Mouse (Mus musculus): ENCODE results near the gene Hivep2. TPM values are rescaled to one million over a fixed set of nuclear protein-coding genes. Genes with fewer than 3 reads are reported as not detected.

Hivep2 gene
- total RNA-seq, 1 experiment from 2014 or later: 50.3 TPM

DNA sequence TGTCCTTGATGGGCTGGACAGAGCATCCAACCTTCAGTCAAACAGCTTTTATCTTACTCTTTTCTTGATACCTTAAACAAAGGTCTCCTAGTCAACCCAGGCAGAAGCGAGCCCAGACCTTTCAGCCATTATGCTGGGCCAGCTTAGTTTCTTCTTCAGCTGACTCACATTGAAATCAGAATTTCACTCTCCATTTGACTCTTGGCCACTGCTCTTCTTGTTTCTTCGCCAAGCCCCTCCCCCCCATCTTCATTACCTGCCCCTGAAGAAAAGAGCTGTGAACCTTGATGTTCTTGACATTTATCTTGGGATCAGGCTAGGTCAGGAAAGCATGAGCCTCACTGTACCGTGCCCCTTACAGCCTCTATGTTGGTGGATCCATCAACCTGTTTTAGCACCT lies 135.0 kb downstream of the Hivep2 start:
- no peak for ATAC-seq (ENCODE audit: extremely low read depth, insufficient number of reproducible peaks, low FRiP score, poor library complexity, severe bottlenecking)

- no peak for ATAC-seq (ENCODE audit: extremely low read depth, insufficient number of reproducible peaks, low FRiP score, poor library complexity, severe bottlenecking)
These were observed 136.1 kb downstream of the Hivep2 start for GRCm38 (mm10) chr10:14101966-14102365.

DNA sequence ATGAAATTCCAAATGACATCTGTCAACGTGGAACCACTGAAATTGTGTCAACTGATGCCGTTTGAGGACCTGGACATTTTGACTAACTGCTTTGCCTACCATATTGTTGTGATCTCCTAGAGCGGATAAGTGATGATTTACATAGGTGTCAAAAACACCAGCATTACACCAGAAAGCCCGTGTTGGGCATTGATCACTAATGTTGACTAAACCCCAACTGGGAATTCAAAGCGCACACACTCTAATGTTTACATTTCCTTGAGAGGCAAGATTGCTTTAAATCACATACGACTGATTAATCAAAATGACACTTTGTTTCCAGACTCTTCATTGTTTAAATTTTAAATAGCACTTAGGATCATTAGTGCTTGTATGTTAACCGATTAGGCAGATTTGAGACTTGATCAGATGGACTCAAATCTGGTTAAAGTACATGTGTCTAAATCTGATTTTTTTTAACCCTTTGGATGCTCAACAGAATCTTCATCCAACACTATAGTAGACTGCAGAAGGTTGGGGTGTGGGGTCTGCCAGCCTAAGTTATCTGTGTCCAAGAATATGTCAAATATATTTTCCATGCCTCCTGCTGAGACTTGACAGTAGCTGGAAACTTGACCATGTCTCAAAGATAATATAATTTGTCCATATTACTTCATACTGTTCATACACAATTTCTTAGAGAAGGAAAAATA lies 142.3 kb downstream of the Hivep2 start:
- ATAC-seq (ENCODE audit: extremely low read depth, insufficient number of reproducible peaks, low FRiP score, poor library complexity, severe bottlenecking): no peak

DNA sequence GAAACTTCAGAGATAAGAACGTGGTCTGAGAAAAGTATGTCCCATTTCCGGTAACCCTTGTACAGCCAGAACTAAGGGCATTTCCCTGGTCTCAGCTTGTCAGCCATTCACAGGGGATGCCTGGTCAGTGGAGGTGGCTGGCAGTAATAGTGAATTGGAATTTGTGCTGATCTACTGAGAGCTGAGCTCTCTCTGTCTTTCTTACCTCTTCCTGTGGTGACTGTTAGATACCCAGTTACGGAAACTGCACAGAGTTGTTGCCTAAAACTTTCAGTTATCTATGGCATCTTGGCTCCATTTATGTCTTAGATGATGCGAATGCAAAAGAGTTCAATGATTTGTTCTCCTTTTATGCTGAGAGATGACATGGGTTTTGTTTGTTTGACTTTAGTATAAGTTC lies 150.0 kb downstream of the Hivep2 start:
- ATAC-seq (ENCODE audit: extremely low read depth, insufficient number of reproducible peaks, low FRiP score, poor library complexity, severe bottlenecking): no peak

- ATAC-seq (ENCODE audit: extremely low read depth, insufficient number of reproducible peaks, low FRiP score, poor library complexity, severe bottlenecking): no peak
These were observed 151.1 kb downstream of the Hivep2 start for GRCm38 (mm10) chr10:14116978-14117377.

DNA sequence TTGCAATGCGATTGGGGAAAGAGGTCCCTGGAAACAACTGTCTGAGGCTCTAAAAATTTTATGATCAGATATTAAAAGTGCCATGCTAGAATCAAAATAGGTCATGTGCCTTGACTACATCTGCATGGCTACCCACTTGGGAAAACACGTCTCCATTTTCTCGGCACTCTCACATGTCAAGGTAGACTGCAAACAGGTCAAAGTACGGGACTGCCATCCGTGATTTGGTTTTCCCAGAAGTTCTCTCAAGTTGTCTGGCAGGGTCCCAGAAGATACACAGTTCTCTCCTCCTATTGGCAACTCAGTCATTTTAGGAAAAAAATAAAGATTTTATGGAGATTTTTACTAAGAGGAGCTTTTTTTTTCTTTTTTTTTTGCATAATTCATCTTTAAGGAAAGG lies 153.3 kb downstream of the Hivep2 start:
- no peak for ATAC-seq (ENCODE audit: extremely low read depth, insufficient number of reproducible peaks, low FRiP score, poor library complexity, severe bottlenecking)

DNA sequence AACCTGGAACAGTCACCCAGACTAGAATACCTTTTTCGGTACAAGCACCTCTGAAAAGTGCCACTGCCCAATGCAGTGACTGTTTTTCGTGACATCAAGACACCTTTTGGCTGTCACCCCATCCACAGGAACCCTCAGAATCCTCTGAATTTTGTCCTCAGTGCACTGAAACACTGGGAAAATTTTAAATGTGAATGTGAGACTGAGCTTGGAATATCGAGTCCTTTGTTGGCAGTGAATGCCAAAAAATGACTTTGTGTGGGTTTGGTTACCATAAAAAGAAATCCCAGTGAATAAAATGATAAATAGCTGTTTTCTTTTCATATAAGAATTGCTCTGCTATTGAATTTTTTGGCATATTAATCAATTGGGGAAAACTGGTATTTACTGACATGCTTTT lies 154.6 kb downstream of the Hivep2 start:
- ATAC-seq (ENCODE audit: extremely low read depth, insufficient number of reproducible peaks, low FRiP score, poor library complexity, severe bottlenecking): no peak

GRCm38 (mm10) chr10:14127826-14128225 lies 162.0 kb downstream of the Hivep2 start:
- ATAC-seq (ENCODE audit: extremely low read depth, insufficient number of reproducible peaks, low FRiP score, poor library complexity, severe bottlenecking): no peak

GRCm38 (mm10) chr10:14130270-14130669 lies 164.4 kb downstream of the Hivep2 start:
- no peak for ATAC-seq (ENCODE audit: extremely low read depth, insufficient number of reproducible peaks, low FRiP score, poor library complexity, severe bottlenecking)

DNA sequence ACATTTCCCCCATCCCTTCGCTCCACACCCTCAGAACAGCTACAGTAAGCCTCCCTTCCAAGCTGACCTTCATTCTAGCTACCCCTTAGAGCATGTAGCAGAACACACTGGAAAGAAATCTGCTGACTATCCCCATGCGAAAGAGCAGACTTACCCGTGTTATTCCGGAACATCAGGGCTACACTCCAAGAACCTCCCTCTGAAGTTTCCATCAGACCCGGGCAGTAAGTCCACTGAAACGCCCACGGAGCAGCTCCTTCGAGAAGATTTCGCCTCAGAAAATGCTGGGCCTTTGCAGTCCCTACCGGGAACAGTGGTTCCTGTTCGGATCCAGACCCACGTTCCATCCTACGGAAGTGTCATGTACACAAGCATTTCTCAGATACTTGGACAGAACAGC lies 165.4 kb downstream of the Hivep2 start:
- ATAC-seq (ENCODE audit: extremely low read depth, insufficient number of reproducible peaks, low FRiP score, poor library complexity, severe bottlenecking): no peak

- no peak for ATAC-seq (ENCODE audit: extremely low read depth, insufficient number of reproducible peaks, low FRiP score, poor library complexity, severe bottlenecking)
These were observed 166.2 kb downstream of the Hivep2 start for GRCm38 (mm10) chr10:14132061-14132460.

GRCm38 (mm10) chr10:14132937-14133336 lies 167.1 kb downstream of the Hivep2 start:
- no peak for ATAC-seq (ENCODE audit: extremely low read depth, insufficient number of reproducible peaks, low FRiP score, poor library complexity, severe bottlenecking)

GRCm38 (mm10) chr10:14138663-14139062 lies 172.8 kb downstream of the Hivep2 start:
- no peak for ATAC-seq (ENCODE audit: extremely low read depth, insufficient number of reproducible peaks, low FRiP score, poor library complexity, severe bottlenecking)

DNA sequence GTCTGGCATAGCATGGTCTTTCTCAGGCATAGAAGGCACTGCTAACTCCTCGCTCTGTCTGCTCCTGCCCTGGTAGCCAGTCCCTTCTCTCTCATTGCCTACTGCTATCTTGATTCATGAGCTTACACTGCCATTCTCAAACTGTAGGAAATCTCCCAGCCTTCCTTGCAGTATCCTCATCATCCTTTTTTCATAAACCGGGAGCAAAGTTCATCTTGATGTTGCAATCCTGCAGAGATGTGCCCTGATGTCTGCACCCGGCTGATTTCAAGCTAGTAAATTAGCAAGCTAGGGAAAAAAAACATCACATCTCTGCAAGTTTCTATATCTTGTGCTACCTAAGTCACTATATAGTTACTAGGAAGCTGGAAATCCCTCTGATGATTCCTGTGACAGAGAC lies 179.0 kb downstream of the Hivep2 start:
- ATAC-seq (ENCODE audit: extremely low read depth, insufficient number of reproducible peaks, low FRiP score, poor library complexity, severe bottlenecking): no peak

DNA sequence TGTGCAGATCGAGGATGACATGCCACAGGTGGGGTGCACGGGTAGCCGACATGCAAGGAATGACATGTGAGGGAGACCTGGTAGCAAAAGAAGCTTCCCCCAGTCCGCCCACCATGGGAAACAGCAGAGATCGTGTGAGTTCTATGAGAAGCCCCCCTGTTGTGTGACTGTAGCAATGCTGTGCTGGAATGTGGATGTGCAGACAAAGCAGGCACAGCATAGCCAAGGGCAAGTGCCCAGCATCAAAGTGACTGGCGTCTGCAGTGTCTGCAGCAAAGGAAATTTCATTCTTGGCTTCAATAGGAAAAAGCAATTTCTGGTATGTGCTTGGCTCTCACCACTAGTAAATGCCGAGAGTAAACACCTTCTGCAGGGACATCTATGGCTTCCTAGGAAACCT lies 199.0 kb downstream of the Hivep2 start:
- no peak for ATAC-seq (ENCODE audit: extremely low read depth, insufficient number of reproducible peaks, low FRiP score, poor library complexity, severe bottlenecking)

DNA sequence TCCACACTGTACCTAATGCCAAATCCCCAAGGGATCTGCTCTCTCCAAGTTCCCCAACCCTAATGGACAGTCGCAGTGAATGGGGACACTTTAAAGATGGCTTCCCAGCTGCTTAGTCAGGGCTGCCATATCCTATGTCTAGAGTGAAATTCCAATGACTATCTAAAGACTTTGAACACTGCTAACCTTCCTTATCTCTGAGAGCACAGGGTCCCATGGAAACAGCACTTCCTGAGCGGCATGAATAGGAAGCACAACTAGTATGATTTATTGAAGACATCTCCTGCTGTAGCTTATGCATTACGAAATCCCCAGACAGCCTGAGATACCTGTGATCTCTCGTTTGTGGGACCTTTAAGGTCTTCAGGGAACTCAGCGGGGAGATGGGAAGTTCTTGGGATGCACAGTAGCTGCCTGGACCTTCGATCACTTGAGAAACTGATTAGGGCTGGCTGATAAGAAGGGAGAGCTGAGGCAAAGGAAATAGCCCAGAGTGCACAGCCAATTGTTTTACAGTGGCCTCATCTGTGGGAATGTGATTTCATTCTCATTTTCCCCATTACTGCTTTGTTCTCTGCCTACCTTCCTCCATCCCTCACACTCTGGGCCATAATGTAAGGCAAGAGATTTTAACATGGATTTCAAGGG lies 202.4 kb downstream of the Hivep2 start:
- ATAC-seq (ENCODE audit: extremely low read depth, insufficient number of reproducible peaks, low FRiP score, poor library complexity, severe bottlenecking): no peak

- no peak for ATAC-seq (ENCODE audit: extremely low read depth, insufficient number of reproducible peaks, low FRiP score, poor library complexity, severe bottlenecking)
These were observed 203.1 kb downstream of the Hivep2 start for GRCm38 (mm10) chr10:14168869-14169566.

- no peak for ATAC-seq (ENCODE audit: extremely low read depth, insufficient number of reproducible peaks, low FRiP score, poor library complexity, severe bottlenecking)
These were observed 208.2 kb downstream of the Hivep2 start for GRCm38 (mm10) chr10:14174124-14174523.

DNA sequence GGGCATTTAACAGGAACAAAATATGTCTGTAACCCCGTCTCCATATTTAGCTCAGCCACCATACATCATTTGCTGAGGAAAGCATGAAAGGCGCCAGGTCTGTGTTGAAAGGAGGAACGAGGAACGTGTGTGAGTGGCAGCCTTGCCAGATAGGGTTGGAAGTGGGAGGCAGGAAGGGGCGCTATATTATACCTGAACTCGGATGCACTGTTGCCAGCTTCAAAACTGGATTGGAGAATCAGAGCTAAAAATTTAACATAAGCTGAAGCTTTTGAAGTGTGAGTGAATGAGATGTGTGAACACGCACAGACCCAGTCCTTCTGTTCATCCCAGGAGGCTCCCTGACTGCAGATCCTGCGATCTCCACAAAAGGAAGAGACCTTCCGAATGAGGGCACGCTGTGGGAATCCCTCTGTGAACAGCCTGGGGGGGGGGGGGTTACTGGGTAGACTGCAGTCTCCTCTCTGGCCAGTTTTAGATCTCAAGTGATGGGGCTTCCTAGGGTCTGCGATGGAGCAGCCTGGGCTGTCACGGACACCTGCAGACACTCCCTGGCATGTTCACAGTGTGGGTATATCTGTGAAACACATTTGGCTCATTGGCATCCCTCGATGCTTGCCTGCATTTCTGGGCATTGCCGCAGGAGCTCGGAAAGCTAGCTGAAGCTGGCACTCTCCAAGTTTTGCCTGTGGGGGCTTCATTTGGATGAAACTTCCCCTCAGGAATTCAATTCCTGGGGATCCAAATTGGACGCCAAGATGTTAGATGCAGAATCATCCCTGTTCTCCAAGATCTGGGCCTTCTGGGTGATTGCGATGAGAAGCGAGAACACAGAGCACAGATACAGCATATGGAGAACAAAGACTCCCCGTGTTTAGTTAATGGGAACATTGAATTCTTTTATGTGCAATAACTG lies 213.8 kb downstream of the Hivep2 start:
- no peak for ATAC-seq (ENCODE audit: extremely low read depth, insufficient number of reproducible peaks, low FRiP score, poor library complexity, severe bottlenecking)
